Mouse (Mus musculus) common myeloid progenitor, adult 5-6 weeks (primary cell): Measurements from ENCODE around the gene Rnf224. TPM values are rescaled to one million over a fixed set of nuclear protein-coding genes. Genes with fewer than 3 reads are reported as not detected.

Experiments used
- ATAC-seq: replicated peaks from 2 replicates; pipeline ENCODE4 v1.8.0; 2016; ENCODE audit warnings: low read depth, mild to moderate bottlenecking, moderate TSS enrichment, inconsistent platforms; ENCODE audit not compliant: poor library complexity, severe bottlenecking
- total RNA-seq: library from RNA; stranded (forward); fragments of 200-1000, 187-1606 nt; gene quantifications from 2 replicates; pipeline ENCODE4 v1.2.3, GENCODE M21; 2017

The Rnf224 gene
- total RNA-seq, 1 experiment from 2014 or later, result not detected

- no peak for ATAC-seq
Observed at GRCm38 (mm10) chr2:25228995-25229530, 7.5 kb downstream of the Rnf224 start.

- peak; percentile 49 for ATAC-seq
Observed at GRCm38 (mm10) chr2:25228431-25228889, 8.1 kb downstream of the Rnf224 start.

GRCm38 (mm10) chr2:25227406-25227805 lies 9.2 kb downstream of the Rnf224 start:
- ATAC-seq, result no peak

GRCm38 (mm10) chr2:25226864-25227263 lies 9.7 kb downstream of the Rnf224 start:
- no peak for ATAC-seq

- ATAC-seq, result no peak
Observed at GRCm38 (mm10) chr2:25225811-25226379, 10.7 kb downstream of the Rnf224 start.

- ATAC-seq, result peak; percentile 70
Observed at GRCm38 (mm10) chr2:25224766-25225752, 11.5 kb downstream of the Rnf224 start.

- ATAC-seq, result no peak
Observed at GRCm38 (mm10) chr2:25224492-25224765, 12.2 kb downstream of the Rnf224 start, which contains the start of gene Tubb4b. Gene Tubb4b, minus strand, starts transcription at chr2:25224702.

GRCm38 (mm10) chr2:25223681-25224491 lies 12.7 kb downstream of the Rnf224 start:
- ATAC-seq, result peak; percentile 30

GRCm38 (mm10) chr2:25221331-25221772 lies 15.2 kb downstream of the Rnf224 start:
- no peak for ATAC-seq

GRCm38 (mm10) chr2:25218445-25218844 lies 18.1 kb downstream of the Rnf224 start, which contains the start of gene Fam166a:
Gene Fam166a, plus strand, starts transcription at chr2:25218745.
- no peak for ATAC-seq

GRCm38 (mm10) chr2:25217666-25218065 lies 18.9 kb downstream of the Rnf224 start:
- no peak for ATAC-seq

GRCm38 (mm10) chr2:25214444-25214843 lies 22.1 kb downstream of the Rnf224 start, which contains the start of gene Stpg3:
Gene Stpg3, minus strand, starts transcription at chr2:25214637.
- no peak for ATAC-seq

- no peak for ATAC-seq
Observed at GRCm38 (mm10) chr2:25213266-25213865, 23.2 kb downstream of the Rnf224 start.

- ATAC-seq, result peak; percentile 96
Observed at GRCm38 (mm10) chr2:25211121-25211670, 25.4 kb downstream of the Rnf224 start, which contains the start of gene Nelfb. Gene Nelfb, minus strand, starts transcription at chr2:25211489.

- no peak for ATAC-seq
Observed at GRCm38 (mm10) chr2:25210686-25211085, 25.9 kb downstream of the Rnf224 start.

GRCm38 (mm10) chr2:25207593-25207992 lies 29.0 kb downstream of the Rnf224 start:
- ATAC-seq, result no peak

GRCm38 (mm10) chr2:25203631-25204214 lies 32.9 kb downstream of the Rnf224 start:
- peak; percentile 73; the same call in 1 of the 2 replicates for ATAC-seq

GRCm38 (mm10) chr2:25200631-25201030 lies 36.0 kb downstream of the Rnf224 start:
- no peak for ATAC-seq

- ATAC-seq, result no peak
Observed at GRCm38 (mm10) chr2:25197946-25198345, 38.6 kb downstream of the Rnf224 start.
